Mouse (Mus musculus) cerebellum, adult 18-20 months (tissue): ENCODE results near the gene Racgap1.

ENCODE experiments used
- DNase-seq, 2 experiments: peaks; one replicate each; pipeline ENCODE4 v3.0.0; 2021

Gene Racgap1

GRCm38 (mm10) chr15:99585741-99586140, 65.7 kb downstream of the Racgap1 start:
- DNase-seq, result no peak

GRCm38 (mm10) chr15:99584407-99585202, 66.9 kb downstream of the Racgap1 start:
- DNase-seq, result no peak

GRCm38 (mm10) chr15:99583463-99584344, 67.8 kb downstream of the Racgap1 start:
- peak; percentile 50 to 67 for DNase-seq

- DNase-seq, result peak; percentile 45 to 47
These were observed 72.5 kb downstream of the Racgap1 start, which contains the start of gene Aqp2 for GRCm38 (mm10) chr15:99578802-99579485. Aqp2 (plus strand) TSS chr15:99579055.
